In the genomic region with DNA sequence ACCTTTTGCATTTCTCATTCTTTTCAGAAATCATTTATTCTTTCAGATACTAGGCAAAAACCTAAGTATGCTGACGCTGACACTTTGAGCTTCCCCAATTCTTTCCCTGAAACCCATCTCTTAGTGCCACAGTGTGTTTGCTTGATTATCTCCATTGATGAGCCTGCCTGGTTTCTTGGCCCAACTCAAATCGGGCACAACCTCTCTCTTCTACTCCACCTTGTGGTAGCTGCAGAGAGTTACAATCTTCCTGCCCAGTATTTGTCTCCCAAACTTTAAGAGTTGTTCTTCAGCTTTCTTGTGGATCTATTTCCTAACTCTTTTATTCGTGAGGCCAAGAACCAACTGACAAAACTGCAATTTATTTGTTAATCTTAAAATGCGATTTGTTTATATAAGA, we compare ENCODE assay signal across 11 mouse cellular contexts.
DNase-seq lines count a peak whose midpoint lies in the region; ATAC-seq and TF ChIP-seq lines count a peak whose summit lies in the region.
"Had no signal": no experiment of that assay in that cellular context is flagged by ENCODE, and none has a peak within 500 bp of the region (broad histone marks: within the 10 kb centered on the region; RNA-seq: fewer than 3 reads in every experiment).

No protein-coding gene starts in this region.

- H3K4me1 ChIP-seq in hindbrain, embryonic 10.5 days (replicated peaks): no peaks in the 10 kb centered on the region
- H3K4me1 ChIP-seq in hindbrain, embryonic 12.5 days: no peaks in the 10 kb centered on the region
- no peaks in the 10 kb centered on the region for H3K4me1 ChIP-seq in MEL (ENCODE audit: control insufficient read depth in 1 of 2, insufficient read depth in 2 of 2, low read length in 2 of 2)
- H3K4me1 ChIP-seq: embryonic facial prominence, embryonic 12.5 days; limb, embryonic 13.5 days; stomach, embryonic 15.5 days had no signal

- no peaks in the 10 kb centered on the region for H3K9me3 ChIP-seq in hindbrain, embryonic 10.5 days
- H3K9me3 ChIP-seq in hindbrain, embryonic 12.5 days (replicated peaks): no peaks in the 10 kb centered on the region
- no peaks in the 10 kb centered on the region for H3K9me3 ChIP-seq in MEL (replicated peaks; ENCODE audit: insufficient read depth, low read length)
- H3K9me3 ChIP-seq: embryonic facial prominence, embryonic 12.5 days; limb, embryonic 13.5 days; stomach, embryonic 15.5 days had no signal

- 18% methylated on average over 4 of the region's 4 CpGs for WGBS in hindbrain, embryonic 10.5 days
- 15% methylated on average over 4 of the region's 4 CpGs for WGBS in hindbrain, embryonic 12.5 days

- no peak overlapping the region for H3K9ac ChIP-seq in hindbrain, embryonic 12.5 days
- no peak overlapping the region for H3K9ac ChIP-seq in MEL (ENCODE audit: control insufficient read depth, low read depth, low read length, poor library complexity, severe bottlenecking)
- H3K9ac ChIP-seq: embryonic facial prominence, embryonic 12.5 days; limb, embryonic 13.5 days; stomach, embryonic 15.5 days had no signal

- no peaks in the 10 kb centered on the region for H3K36me3 ChIP-seq in hindbrain, embryonic 10.5 days
- H3K36me3 ChIP-seq in hindbrain, embryonic 12.5 days: no peaks in the 10 kb centered on the region
- H3K36me3 ChIP-seq in MEL (ENCODE audit: control insufficient read depth in 1 of 2, insufficient read depth in 2 of 2, low read length in 2 of 2): no peaks in the 10 kb centered on the region
- H3K36me3 ChIP-seq: embryonic facial prominence, embryonic 12.5 days; limb, embryonic 13.5 days; stomach, embryonic 15.5 days had no signal

- ATAC-seq in hindbrain, embryonic 12.5 days (ENCODE audit: low FRiP score): no peak
- ATAC-seq in common myeloid progenitor, adult 5-6 weeks (replicated peaks; ENCODE audit: low read depth, poor library complexity, severe bottlenecking): peak; percentile 98

- no peak overlapping the region for H3K4me2 ChIP-seq in hindbrain, embryonic 12.5 days (replicated peaks)
- H3K4me2 ChIP-seq: embryonic facial prominence, embryonic 12.5 days; limb, embryonic 13.5 days; stomach, embryonic 15.5 days had no signal

- H3K27me3 ChIP-seq in hindbrain, embryonic 10.5 days (ENCODE audit: insufficient read depth, poor library complexity, severe bottlenecking): no peaks in the 10 kb centered on the region
- no peaks in the 10 kb centered on the region for H3K27me3 ChIP-seq in hindbrain, embryonic 12.5 days
- no peaks in the 10 kb centered on the region; a peak in 2 of 4 replicates for H3K27me3 ChIP-seq in MEL (ENCODE audit: control insufficient read depth in 1 of 2, insufficient read depth in 2 of 2, low read length in 2 of 2)
- H3K27me3 ChIP-seq: embryonic facial prominence, embryonic 12.5 days; limb, embryonic 13.5 days; stomach, embryonic 15.5 days had no signal

- peak; percentile 82 for TF ChIP-seq RAD21 in MEL (IDR thresholded peaks at IDR 0.05; ENCODE audit: low read depth, low read length)

- peak; percentile 49 to 85 (median 55) for TF ChIP-seq CTCF in MEL (IDR thresholded peaks at IDR 0.05 in 2 of 3, conservative IDR thresholded peaks at IDR 0.05 in 1 of 3; ENCODE audit: control insufficient read depth in 1 of 3, insufficient read depth in 1 of 3, low read depth in 2 of 3, low read length in 3 of 3, poor library complexity in 1 of 3, severe bottlenecking in 1 of 3)

- H3K4me3 ChIP-seq in hindbrain, embryonic 10.5 days: no peak overlapping the region
- no peak overlapping the region for H3K4me3 ChIP-seq in hindbrain, embryonic 12.5 days
- H3K4me3 ChIP-seq in MEL (ENCODE audit: control insufficient read depth in 1 of 2, insufficient read depth in 1 of 2, low read depth in 2 of 2, low read length in 2 of 2): no peak overlapping the region
- H3K4me3 ChIP-seq: embryonic facial prominence, embryonic 12.5 days; limb, embryonic 13.5 days; stomach, embryonic 15.5 days had no signal

- no peak for TF ChIP-seq EP300 in MEL (IDR thresholded peaks at IDR 0.05; ENCODE audit: low read depth in 1 of 2, low read length in 2 of 2)

- no peak for TF ChIP-seq POLR2A in MEL (IDR thresholded peaks at IDR 0.05; ENCODE audit: control insufficient read depth in 1 of 2, insufficient read depth in 1 of 2, low read depth in 1 of 2, low read length in 2 of 2, poor library complexity in 1 of 2)

- no peak overlapping the region for H3K27ac ChIP-seq in hindbrain, embryonic 10.5 days
- H3K27ac ChIP-seq in hindbrain, embryonic 12.5 days: no peak overlapping the region
- H3K27ac ChIP-seq in MEL (ENCODE audit: control insufficient read depth, low read depth, low read length): no peak overlapping the region
- H3K27ac ChIP-seq: embryonic facial prominence, embryonic 12.5 days; limb, embryonic 13.5 days; stomach, embryonic 15.5 days had no signal

- no peaks in the 10 kb centered on the region for H3K79me2 ChIP-seq in MEL (ENCODE audit: control insufficient read depth, insufficient read depth, low read length, poor library complexity)

- DNase-seq in hindbrain, embryonic 10.5 days (ENCODE audit: low spot score): peak; percentile 8
- DNase-seq in 3T3-L1 (ENCODE audit: low read depth, low spot score): peak; percentile 47
- DNase-seq in MEL (ENCODE audit: low read depth, low spot score): peak; percentile 67
- DNase-seq in left cerebral cortex, postnatal 25 days (ENCODE audit: low spot score in 2 of 2): peak; percentile 3 to 19
- DNase-seq in urinary bladder, adult 18-20 months (ENCODE audit: low spot score in 2 of 2): no peak
- DNase-seq in urinary bladder, postnatal 10 days (ENCODE audit: low spot score): no peak

- intact Hi-C loops in left cerebral cortex, postnatal 25 days (cut with DNase I): loop anchor here (1.0 kb wide), 1 partner anchor 241 kb away; no protein-coding TSS in a partner anchor

TF ChIP-seq in MEL, 35 proteins besides CTCF, POLR2A, EP300 and RAD21:
- TF ChIP-seq MEF2A (IDR thresholded peaks at IDR 0.05; ENCODE audit: extremely low read depth, insufficient replicate concordance, low read depth, low read length, poor library complexity, severe bottlenecking): no peak
- 0 out of 2 replicates have a peak, but pooled peaks have one; percentile 32 for TF ChIP-seq GATA1 (IDR thresholded peaks at IDR 0.05; ENCODE audit: low read depth, low read length)
- TF ChIP-seq SMC3 (IDR thresholded peaks at IDR 0.05; ENCODE audit: low read depth, low read length): peak; percentile 93
- TF ChIP-seq ZC3H11A (IDR thresholded peaks at IDR 0.05; ENCODE audit: low read depth, low read length): peak; percentile 80
- TF ChIP-seq USF2 (IDR thresholded peaks at IDR 0.05; ENCODE audit: borderline replicate concordance in 1 of 2, insufficient read depth in 1 of 2, low read depth in 1 of 2, low read length in 2 of 2): no peak

Comparison
In these comparisons a context has a peak if more than half of its experiments do, and no peak if none do; other contexts are left out.
1. DNase-seq: peak in hindbrain, embryonic 10.5 days (single experiment), 3T3-L1 (single experiment), MEL (single experiment) and left cerebral cortex, postnatal 25 days (2 of 2); none in urinary bladder, adult 18-20 months (0 of 2) and urinary bladder, postnatal 10 days (single experiment).